Mouse (Mus musculus): ENCODE results near the gene 1700069L16Rik.
A peak's percentile ranks its signal among the peaks of the same experiment; 100 is the strongest.

GRCm38 (mm10) chr5:113771213-113772162 lies 46.9 kb upstream of the 1700069L16Rik start:
- no peak for TF ChIP-seq CTCF (IDR thresholded peaks at IDR 0.05; ENCODE audit: low read depth)
- peak; percentile 68 for TF ChIP-seq EP300 (IDR thresholded peaks at IDR 0.05; ENCODE audit: low read depth)
